Mouse (Mus musculus) liver, embryonic 13.5 days (tissue): ENCODE results near the gene Mup13. TPM values are rescaled to one million over a fixed set of nuclear protein-coding genes. Genes with fewer than 3 reads are reported as not detected.
"Not testable (repeated sequence)": the region's sequence is repeated elsewhere in the genome, so short reads cannot be mapped to it uniquely, and the experiment has no call there.

Experiments
- ATAC-seq: fragments of 200-750 bp; cut with Nextera tagmentation; 2 replicates; pipeline ENCODE4 v1.8.0; 2017; ENCODE audit warnings: low read depth, mild to moderate bottlenecking, moderate number of reproducible peaks, moderate library complexity
- DNase-seq: peaks from one replicate; pipeline ENCODE4 v3.0.0; 2022
- H3K27ac ChIP-seq: fragments of 300-500 bp; sonication (generic); 2 replicates; pipeline ENCODE4 v1.5.1; 2015; ENCODE audit warnings: moderate library complexity, mild to moderate bottlenecking, inconsistent platforms
- H3K27me3 ChIP-seq: fragments of 300-500 bp; sonication (generic); 2 replicates; pipeline ENCODE4 v1.6.1; 2015; ENCODE audit warnings: mild to moderate bottlenecking, inconsistent platforms
- H3K36me3 ChIP-seq: fragments of 300-500 bp; sonication (generic); 2 replicates; pipeline ENCODE4 v1.6.1; 2015; ENCODE audit warnings: mild to moderate bottlenecking, inconsistent platforms
- H3K4me1 ChIP-seq: fragments of 300-500 bp; sonication (generic); replicated peaks from 2 replicates; pipeline ENCODE4 v1.6.1; 2015; ENCODE audit warnings: inconsistent platforms
- H3K4me2 ChIP-seq: fragments of 300-500 bp; sonication (generic); 2 replicates; pipeline ENCODE4 v1.6.1; 2015; ENCODE audit warnings: inconsistent platforms, mild to moderate bottlenecking, moderate library complexity
- H3K4me3 ChIP-seq: fragments of 300-500 bp; sonication (generic); replicated peaks from 2 replicates; pipeline ENCODE4 v1.5.1; 2015; ENCODE audit warnings: mild to moderate bottlenecking, inconsistent platforms
- H3K9ac ChIP-seq: fragments of 300-500 bp; sonication (generic); 2 replicates; pipeline ENCODE4 v1.6.1; 2015; ENCODE audit warnings: mild to moderate bottlenecking, inconsistent platforms
- H3K9me3 ChIP-seq: fragments of 300-500 bp; sonication (generic); replicated peaks from 2 replicates; pipeline ENCODE4 v1.6.1; 2016; ENCODE audit warnings: inconsistent platforms
- WGBS: fragments of 180-500 bp; shearing (Covaris S2); methylation state at CpG from one replicate; pipeline ENCODE4 v1.1.7; 2015; ENCODE audit not compliant: insufficient replicate concordance; 5-methylcytosine and 5-hydroxymethylcytosine counted together
- polyA plus RNA-seq: library from polyadenylated mRNA; unstranded; fragments of >200 nt; fragmentation: Nextera tagmentation; extraction: Ambion mirVana; gene quantifications from 2 replicates; pipeline ENCODE4 v1.2.1, GENCODE M21; 2015

Gene Mup13
- polyA plus RNA-seq = not detected in 2 replicates

DNA sequence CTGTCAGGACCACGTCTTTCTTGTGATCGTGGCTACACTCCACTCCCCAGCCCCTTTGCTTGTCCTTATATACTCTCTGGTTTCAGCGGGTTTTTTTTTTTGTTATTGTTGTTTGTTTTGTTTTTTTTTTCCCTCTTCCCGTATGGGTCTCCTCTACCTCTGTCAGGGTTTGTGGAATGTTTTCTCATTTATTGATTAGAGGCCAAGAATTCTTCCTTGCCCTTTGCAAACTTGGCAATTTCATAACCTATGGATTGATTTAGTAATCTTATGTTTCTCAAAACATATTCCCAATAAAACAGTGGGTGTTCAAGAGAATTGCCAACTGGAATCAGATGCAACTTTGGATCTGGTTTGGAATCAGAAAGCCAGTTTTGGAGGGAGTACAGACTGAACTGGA, at the start of gene Mup13:
TSS of gene Mup13 (minus strand) at position 101 of the 400 bp plus-strand sequence.
- not testable (repeated sequence) for H3K36me3 ChIP-seq, H3K27me3 ChIP-seq, H3K9ac ChIP-seq, H3K4me2 ChIP-seq, H3K9me3 ChIP-seq, ATAC-seq, H3K4me3 ChIP-seq, DNase-seq, H3K4me1 ChIP-seq, H3K27ac ChIP-seq
- WGBS = 59% methylated on average over 4 of the region's 4 CpGs

Other genes with a start within 250 kb of the Mup13 start
- gene Mup14, start 75.7 kb upstream of the Mup13 start, polyA plus RNA-seq = not detected in 2 replicates
- not detected in 2 replicates for gene Mup15, start 211.5 kb upstream of the Mup13 start, polyA plus RNA-seq